Mouse (Mus musculus) heart, adult 11 months (tissue): ENCODE results near the gene St14.

Experiments used
- DNase-seq: peaks from one replicate; pipeline ENCODE4 v3.0.0; 2022

The St14 gene

GRCm38 (mm10) chr9:31122464-31123030, 9.1 kb downstream of the St14 start:
- DNase-seq: no peak

DNA sequence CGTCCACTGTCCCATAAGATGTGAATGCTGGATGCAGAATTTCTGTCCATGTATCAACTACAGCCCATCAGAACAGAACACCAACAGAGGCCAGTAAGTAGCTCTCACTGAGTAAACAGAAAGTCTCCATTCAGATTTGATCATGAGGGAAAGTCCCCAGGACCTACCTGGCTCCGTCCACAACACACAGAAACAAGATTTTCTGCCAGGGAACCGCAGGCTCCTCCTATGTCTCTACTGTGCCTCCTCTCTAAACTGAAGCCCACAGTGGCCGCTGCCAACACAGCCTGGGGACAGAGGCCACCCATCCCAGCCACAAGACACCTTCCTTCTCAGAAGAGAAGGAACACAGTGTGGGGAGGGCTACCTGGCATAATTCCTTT, 11.1 kb downstream of the St14 start:
- DNase-seq: no peak

- DNase-seq: peak; percentile 90
Measured at GRCm38 (mm10) chr9:31119882-31120532, 11.6 kb downstream of the St14 start.

DNA sequence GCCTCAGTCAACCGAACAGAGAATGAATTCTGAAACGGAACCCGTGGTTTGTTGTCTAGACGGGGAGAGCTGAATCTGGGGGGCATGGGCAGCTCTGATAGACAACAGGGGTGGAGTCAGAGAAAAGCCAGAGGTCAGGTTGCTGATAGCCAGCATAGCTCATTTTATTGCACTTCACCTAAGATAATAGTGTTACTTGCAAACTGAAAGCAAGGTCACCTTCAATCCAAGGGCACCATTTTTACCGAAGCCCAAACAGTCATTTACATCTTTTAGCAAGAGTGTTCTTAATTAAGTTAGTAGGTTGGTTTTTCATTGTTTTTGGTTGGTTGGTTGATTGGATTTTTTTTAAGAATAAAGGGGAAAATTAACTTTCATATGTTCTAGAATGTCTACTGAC, 12.2 kb downstream of the St14 start:
- no peak for DNase-seq

- no peak for DNase-seq
Measured at GRCm38 (mm10) chr9:31118520-31119298, 12.9 kb downstream of the St14 start.

DNA sequence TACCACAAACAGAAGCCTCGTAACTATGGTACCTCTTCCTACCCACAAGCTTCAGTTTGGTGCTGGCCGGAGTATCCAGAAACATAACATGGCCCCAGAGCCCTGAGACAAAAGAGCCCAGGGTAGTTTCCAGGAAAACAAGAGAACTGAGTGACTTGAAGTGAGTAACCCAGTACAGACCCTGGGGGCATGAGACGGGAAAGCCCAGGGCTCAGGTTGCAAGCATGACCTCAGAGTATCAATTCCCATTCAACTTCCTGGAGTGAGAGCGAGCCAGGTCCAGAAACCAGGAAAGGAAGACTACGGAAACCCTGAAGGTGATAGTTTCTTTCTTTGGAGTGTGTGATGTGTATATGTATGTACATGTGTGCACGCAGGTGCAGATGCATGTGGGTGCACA, 14.2 kb downstream of the St14 start:
- DNase-seq: no peak

DNA sequence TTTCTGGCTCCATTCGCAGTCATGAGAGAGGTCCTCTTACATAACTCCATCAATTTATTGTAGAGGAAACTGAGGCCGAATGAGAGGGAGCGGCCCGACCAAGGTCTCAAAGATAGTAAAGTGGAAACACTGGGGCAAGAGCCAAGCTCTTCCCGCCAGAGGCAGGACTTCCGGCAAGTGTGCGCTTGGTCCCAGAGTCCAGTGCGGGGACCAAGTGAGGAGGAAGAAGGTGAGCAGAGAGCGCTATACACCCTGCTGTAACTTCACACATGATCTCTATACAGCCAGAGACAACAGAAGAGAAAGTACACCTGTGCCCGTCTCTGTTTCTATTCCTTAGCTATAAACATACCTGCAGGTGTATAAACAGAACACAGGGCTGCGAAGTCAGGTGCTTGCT, 14.6 kb downstream of the St14 start:
- peak; percentile 55 for DNase-seq

DNA sequence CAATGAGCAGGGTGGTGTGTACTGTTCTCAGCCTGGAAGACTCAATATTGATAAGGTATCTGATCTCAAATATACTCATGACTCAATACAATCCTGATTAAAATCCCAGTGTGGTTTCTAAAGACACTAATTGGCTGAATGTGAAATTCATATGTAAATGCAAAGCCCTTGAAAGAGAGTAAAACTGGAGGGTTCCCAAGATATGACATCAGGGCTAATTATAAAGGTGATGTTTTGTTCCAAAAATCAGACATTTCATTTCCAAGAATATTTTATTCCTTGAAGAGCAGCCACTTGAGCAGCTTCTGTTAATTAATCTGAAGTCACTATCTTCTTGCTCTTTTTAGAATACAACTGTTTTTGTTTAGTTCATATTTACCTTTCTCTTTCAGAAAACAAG, 16.1 kb downstream of the St14 start:
- DNase-seq: no peak

DNA sequence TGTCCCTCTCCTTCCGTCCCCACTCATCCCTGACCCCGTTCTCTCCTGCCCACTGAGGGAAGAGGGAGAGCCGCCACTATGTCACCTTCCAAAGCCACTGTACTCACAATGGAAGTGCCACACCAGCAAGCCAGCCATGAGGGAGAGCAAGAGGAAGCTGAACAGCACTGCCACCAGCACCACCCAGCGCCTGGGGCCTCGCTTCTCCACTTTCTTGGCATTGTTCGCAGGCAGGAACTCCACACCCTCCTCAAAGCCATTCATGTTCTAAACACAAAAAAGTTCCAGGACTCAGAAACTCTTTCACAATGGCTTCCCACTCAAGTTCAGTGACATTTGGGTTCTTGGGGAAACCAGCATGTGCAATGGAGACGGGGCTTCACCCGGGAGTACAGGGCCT, 23.2 kb downstream of the St14 start:
- DNase-seq: no peak

- DNase-seq: no peak
Measured at GRCm38 (mm10) chr9:31098118-31098517, 33.5 kb downstream of the St14 start.

DNA sequence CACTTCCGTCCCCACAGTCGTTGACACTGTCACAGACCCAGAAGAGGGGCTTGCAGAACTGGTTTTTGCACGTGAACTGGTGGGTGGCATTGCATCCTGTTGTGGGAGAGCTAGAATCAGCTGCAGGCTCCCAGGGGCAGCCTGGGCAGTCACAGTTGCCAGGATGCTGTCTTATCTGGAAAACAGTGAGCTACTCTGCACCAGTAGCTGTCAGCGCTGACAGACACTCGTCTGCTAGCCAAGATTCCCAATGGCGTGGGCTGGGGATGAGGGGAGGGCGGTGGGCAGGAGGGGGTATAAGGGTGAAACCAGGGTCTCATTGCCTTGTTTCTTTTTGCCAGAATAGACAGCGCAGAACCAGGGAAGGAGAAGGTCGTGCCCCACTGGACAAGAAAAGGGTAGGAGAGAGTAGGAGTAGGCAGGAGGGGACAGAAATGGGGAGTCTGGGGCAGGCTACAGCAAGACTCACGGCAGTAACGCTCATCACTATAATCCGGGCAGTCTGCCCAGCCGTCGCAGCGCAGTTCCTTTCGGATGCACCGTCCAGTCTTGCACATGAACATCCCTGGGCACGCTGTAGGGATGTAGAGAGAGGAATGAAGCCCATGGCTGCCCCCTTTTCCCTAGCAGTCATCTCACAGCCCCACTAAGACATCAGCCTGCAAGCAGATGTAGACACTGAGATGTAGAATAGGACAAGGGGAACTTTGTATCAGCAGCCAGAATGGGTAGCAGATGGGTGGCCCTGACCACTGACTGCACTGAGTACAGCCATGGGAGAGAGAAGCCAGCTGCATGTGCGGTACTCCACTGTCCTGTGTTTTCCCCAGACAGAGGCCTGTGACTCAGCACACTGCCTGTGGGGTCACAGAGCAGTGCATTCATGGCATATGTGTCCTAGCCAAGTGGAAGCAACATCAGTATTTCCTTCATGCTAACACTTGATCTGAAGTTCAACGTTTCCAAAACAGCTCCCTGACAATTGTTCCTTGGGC, 34.3 kb downstream of the St14 start:
- DNase-seq: peak; percentile 90

- DNase-seq: peak; percentile 68
Measured at GRCm38 (mm10) chr9:31092833-31093195, 38.8 kb downstream of the St14 start.

DNA sequence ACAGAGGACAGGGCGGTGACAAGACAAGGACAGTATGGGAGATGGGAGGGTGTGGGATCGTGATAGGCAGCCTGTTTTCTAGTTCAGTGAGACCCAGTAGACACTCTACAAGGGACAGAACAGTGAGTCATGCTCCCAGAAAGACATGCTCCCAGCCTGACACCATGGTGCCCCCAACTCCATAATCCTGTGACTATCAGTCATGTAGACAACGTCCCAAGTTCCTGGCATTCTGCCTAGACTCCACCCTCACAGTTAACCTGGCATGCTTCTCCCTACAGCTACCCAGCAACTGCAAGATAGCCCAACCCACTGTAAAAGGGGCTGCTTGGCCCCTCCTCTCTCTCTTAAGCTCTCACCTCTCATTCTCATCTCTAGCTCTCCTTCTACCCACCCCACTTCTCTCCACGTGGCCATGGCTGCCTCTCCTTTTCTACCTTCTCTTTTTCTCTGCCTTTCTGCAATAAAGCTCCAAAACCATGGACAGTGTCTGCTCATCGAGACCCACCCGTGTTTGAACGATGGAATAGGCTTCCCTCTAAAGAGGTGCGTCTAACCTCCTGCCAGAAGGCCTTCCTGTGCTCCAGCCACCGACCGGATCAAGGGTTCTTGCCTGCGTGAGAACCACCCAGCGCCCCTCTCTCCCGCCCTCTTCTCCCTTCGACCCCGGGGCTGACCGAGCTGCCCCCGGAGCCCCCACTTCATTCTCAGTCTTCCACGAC, 39.4 kb downstream of the St14 start:
- DNase-seq: peak; percentile 82

- DNase-seq: peak; percentile 76
Measured at GRCm38 (mm10) chr9:31091162-31091581, 40.5 kb downstream of the St14 start.

- peak; percentile 73 for DNase-seq
Measured at GRCm38 (mm10) chr9:31090081-31091023, 41.3 kb downstream of the St14 start.

GRCm38 (mm10) chr9:31089541-31089940, 42.1 kb downstream of the St14 start:
- DNase-seq: no peak

DNA sequence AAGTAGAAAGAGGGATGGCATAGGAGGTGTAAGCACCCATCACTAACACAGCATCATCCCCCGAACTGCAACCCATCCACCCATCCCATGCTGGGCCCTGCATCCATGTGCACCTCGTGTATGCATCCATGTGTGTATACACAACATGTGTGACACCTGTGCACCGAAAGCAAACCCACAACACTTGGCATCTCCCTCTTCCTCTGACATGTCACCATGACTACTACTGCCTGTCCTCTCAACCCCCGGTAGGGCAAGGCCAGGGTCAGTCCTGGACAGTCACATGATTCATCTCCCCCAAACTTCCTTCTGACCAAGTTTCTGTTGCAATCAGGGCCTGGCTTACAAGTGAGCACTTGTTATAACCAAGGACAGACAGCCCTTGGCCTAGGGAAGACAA, 42.8 kb downstream of the St14 start:
- DNase-seq: peak; percentile 78

- DNase-seq: peak; percentile 77
Measured at GRCm38 (mm10) chr9:31088116-31088515, 43.5 kb downstream of the St14 start.

GRCm38 (mm10) chr9:31087466-31087865, 44.2 kb downstream of the St14 start:
- DNase-seq: no peak

DNA sequence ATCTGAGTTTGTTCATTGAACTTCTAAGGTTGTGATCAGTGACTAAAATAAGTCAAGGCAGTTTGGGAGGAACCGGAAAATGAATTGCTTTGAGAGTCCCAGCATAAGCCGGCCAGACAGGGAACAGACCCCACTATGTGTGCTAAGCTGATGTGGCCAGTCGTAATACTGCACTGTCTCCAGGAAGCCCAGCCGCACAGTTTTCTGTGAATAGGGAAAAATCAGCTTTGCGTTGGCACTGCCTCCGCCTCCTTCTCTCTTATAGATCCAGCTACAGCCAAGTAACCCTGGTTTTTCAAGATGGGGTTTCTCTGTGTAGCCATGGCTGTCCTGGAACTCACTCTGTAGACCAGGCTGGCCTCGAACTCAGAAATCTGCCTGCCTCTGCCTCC, 44.9 kb downstream of the St14 start:
- DNase-seq: peak; percentile 67

DNA sequence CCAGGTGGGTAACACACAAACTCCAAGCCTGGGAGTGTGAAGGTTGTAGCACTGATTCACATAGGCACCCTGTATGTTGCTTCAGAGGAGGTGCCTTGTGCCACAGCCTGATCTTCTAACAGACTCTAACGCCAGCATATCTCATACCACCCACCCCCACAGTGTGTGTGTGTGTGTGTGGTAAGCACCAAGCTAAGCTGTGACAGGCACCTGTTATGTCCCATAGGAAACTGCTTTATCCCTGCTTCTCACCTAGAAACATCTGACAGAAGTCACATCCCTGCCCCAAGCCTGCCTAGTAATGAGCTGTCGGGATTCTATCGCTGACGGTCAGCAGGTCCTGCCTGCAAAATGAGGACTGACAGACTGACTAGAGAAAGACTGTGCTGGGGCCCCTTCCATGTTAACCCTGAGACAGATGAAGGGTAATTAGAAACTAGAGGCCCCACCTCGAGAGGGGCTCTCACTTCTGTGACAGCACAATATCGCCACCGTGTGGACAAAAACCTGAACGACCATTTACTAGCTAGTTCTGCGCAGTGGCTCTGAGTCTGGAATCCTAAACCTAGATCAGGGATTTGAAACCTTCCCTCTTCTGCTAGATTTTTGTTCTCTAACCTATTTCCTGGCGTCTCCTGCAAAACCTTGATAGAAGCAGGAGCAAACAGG, 45.4 kb downstream of the St14 start:
- DNase-seq: peak; percentile 90
